Mouse (Mus musculus) CH12.LX (cell line): ENCODE data around the gene Cspg4. TPM values are rescaled to one million over a fixed set of nuclear protein-coding genes. Genes with fewer than 3 reads are reported as not detected.

Experiments
- DNase-seq: peaks from one replicate; pipeline ENCODE4 v3.0.0-alpha.2; 2013; ENCODE audit errors: extremely low read depth
- H3K27ac ChIP-seq: 2 replicates; pipeline ENCODE4 v1.5.1; 2012; ENCODE audit warnings: low read depth, mild to moderate bottlenecking, control low read depth, moderate library complexity; ENCODE audit not compliant: insufficient read depth
- H3K27me3 ChIP-seq: replicated peaks from 2 replicates; pipeline ENCODE3; 2012; ENCODE audit warnings: inconsistent platforms
- H3K36me3 ChIP-seq, 2 experiments: replicated peaks in 1 of 2; 2 replicates each; pipeline versions ENCODE3 to v1.6.1; 2012; ENCODE audit warnings: inconsistent platforms in 1 of 2, low read length in 1 of 2, mild to moderate bottlenecking in 1 of 2, mixed read lengths in 1 of 2, moderate library complexity in 1 of 2; ENCODE audit not compliant: control insufficient read depth in 1 of 2, insufficient read depth in 1 of 2
- H3K4me1 ChIP-seq, 2 experiments: 2 replicates each; pipeline ENCODE4 v1.6.1; 2012; ENCODE audit warnings: inconsistent platforms in 1 of 2, moderate library complexity in 1 of 2; ENCODE audit not compliant: insufficient read depth in 2 of 2, control insufficient read depth in 1 of 2
- H3K4me2 ChIP-seq: 2 replicates; pipeline ENCODE4 v1.6.1; 2012; ENCODE audit warnings: low read depth, mild to moderate bottlenecking, control low read depth; ENCODE audit not compliant: poor library complexity, insufficient read depth, severe bottlenecking
- H3K4me3 ChIP-seq, 3 experiments: fragments of 150-350 bp in 1 of 3; sonication (generic) in 1 of 3; replicated peaks in 1 of 3; 2 replicates each; pipeline versions ENCODE3 to v1.5.1; 2011 to 2012; ENCODE audit warnings: low read depth in 2 of 3, low read length in 2 of 3, mild to moderate bottlenecking in 2 of 3, moderate library complexity in 2 of 3, control low read depth in 1 of 3, improper control_type of control experiment in 1 of 3, inconsistent platforms in 1 of 3, mixed read lengths in 1 of 3; ENCODE audit not compliant: poor library complexity in 1 of 3
- H3K79me2 ChIP-seq: replicated peaks from 2 replicates; pipeline ENCODE4 v1.6.1; 2012; ENCODE audit warnings: mild to moderate bottlenecking, moderate library complexity; ENCODE audit not compliant: control insufficient read depth, poor library complexity, insufficient read depth, severe bottlenecking; ENCODE audit errors: extremely low read depth
- H3K9ac ChIP-seq: 2 replicates; pipeline ENCODE4 v1.6.1; 2012; ENCODE audit warnings: low read depth, mild to moderate bottlenecking, control low read depth, moderate library complexity; ENCODE audit not compliant: insufficient read depth
- H3K9me3 ChIP-seq: replicated peaks from 2 replicates; pipeline ENCODE3; 2012; ENCODE audit warnings: low read length, inconsistent platforms, mixed read lengths
- BHLHE40 ChIP-seq: IDR thresholded peaks from 2 replicates; pipeline ENCODE4 v1.6.1; 2011; ENCODE audit warnings: mild to moderate bottlenecking, low read depth, low read length, improper control_type of control experiment
- CHD2 ChIP-seq: IDR thresholded peaks from 2 replicates; pipeline ENCODE4 v1.6.1; 2011; ENCODE audit warnings: low read length, improper control_type of control experiment
- EP300 ChIP-seq: IDR thresholded peaks from 2 replicates; pipeline ENCODE4 v1.6.1; 2011; ENCODE audit warnings: low read length, improper control_type of control experiment
- ETS1 ChIP-seq: conservative IDR thresholded peaks from 2 replicates; pipeline ENCODE4 v1.6.1; 2012; ENCODE audit warnings: low read depth, mild to moderate bottlenecking, inconsistent platforms, low read length, improper control_type of control experiment, moderate library complexity
- GABPA ChIP-seq: IDR thresholded peaks from 2 replicates; pipeline ENCODE4 v1.6.1; 2012; ENCODE audit warnings: low read depth, low read length, improper control_type of control experiment, inconsistent platforms; ENCODE audit not compliant: insufficient replicate concordance
- JUN ChIP-seq: IDR thresholded peaks from 2 replicates; pipeline ENCODE4 v1.6.1; 2011; ENCODE audit warnings: low read depth, mild to moderate bottlenecking, low read length, improper control_type of control experiment, moderate library complexity; ENCODE audit not compliant: insufficient read depth
- KAT2A ChIP-seq: IDR thresholded peaks from 2 replicates; pipeline ENCODE4 v1.6.1; 2012; ENCODE audit warnings: low read length, improper control_type of control experiment, inconsistent platforms; ENCODE audit not compliant: insufficient replicate concordance
- MEF2A ChIP-seq: IDR thresholded peaks from 2 replicates; pipeline ENCODE4 v1.6.1; 2014; ENCODE audit warnings: low read depth, mild to moderate bottlenecking, inconsistent platforms, low read length, improper control_type of control experiment, borderline replicate concordance
- MXI1 ChIP-seq: IDR thresholded peaks from 2 replicates; pipeline ENCODE4 v1.6.1; 2011; ENCODE audit warnings: mild to moderate bottlenecking, low read depth, low read length, improper control_type of control experiment
- MYC ChIP-seq: IDR thresholded peaks from 2 replicates; pipeline ENCODE4 v1.6.1; 2011; ENCODE audit warnings: low read depth, mild to moderate bottlenecking, improper control_type of control experiment, low read length
- NRF1 ChIP-seq: IDR thresholded peaks from 2 replicates; pipeline ENCODE4 v1.6.1; 2014; ENCODE audit warnings: low read depth, mild to moderate bottlenecking, inconsistent platforms, low read length, improper control_type of control experiment, moderate library complexity
- PAX5 ChIP-seq: IDR thresholded peaks from 2 replicates; pipeline ENCODE4 v1.6.1; 2012; ENCODE audit warnings: low read length, inconsistent platforms, mixed read lengths
- RCOR1 ChIP-seq: conservative IDR thresholded peaks from 2 replicates; pipeline ENCODE4 v1.6.1; 2012; ENCODE audit warnings: low read depth, mild to moderate bottlenecking, inconsistent platforms, low read length, improper control_type of control experiment
- TCF12 ChIP-seq: IDR thresholded peaks from 2 replicates; pipeline ENCODE4 v1.6.1; 2014; ENCODE audit warnings: low read depth, mild to moderate bottlenecking, inconsistent platforms, low read length, improper control_type of control experiment
- UBTF ChIP-seq: IDR thresholded peaks from 2 replicates; pipeline ENCODE4 v1.6.1; 2012; ENCODE audit warnings: low read depth, mild to moderate bottlenecking, inconsistent platforms, low read length, improper control_type of control experiment, moderate library complexity
- USF1 ChIP-seq: IDR thresholded peaks from 2 replicates; pipeline ENCODE4 v1.6.1; 2014; ENCODE audit warnings: low read depth, mild to moderate bottlenecking, inconsistent platforms, low read length, improper control_type of control experiment
- USF2 ChIP-seq: conservative IDR thresholded peaks from 2 replicates; pipeline ENCODE4 v1.6.1; 2011; ENCODE audit warnings: low read depth, low read length, improper control_type of control experiment
- ZC3H11A ChIP-seq: IDR thresholded peaks from 2 replicates; pipeline ENCODE4 v1.6.1; 2012; ENCODE audit warnings: low read depth, mild to moderate bottlenecking, inconsistent platforms, low read length, improper control_type of control experiment
- ZKSCAN1 ChIP-seq: IDR thresholded peaks from 2 replicates; pipeline ENCODE4 v1.6.1; 2012; ENCODE audit warnings: low read depth, inconsistent platforms, low read length, improper control_type of control experiment, borderline replicate concordance
- ZMIZ1 ChIP-seq: IDR thresholded peaks from 2 replicates; pipeline ENCODE4 v1.6.1; 2012; ENCODE audit warnings: low read depth, mild to moderate bottlenecking, inconsistent platforms, low read length, improper control_type of control experiment
- ZNF384 ChIP-seq: IDR thresholded peaks from 2 replicates; pipeline ENCODE4 v1.6.1; 2012; ENCODE audit warnings: low read depth, low read length, improper control_type of control experiment, inconsistent platforms
- dilution Hi-C: fragments of 300-500 bp; cut with MboI; formaldehyde crosslinking; loops from 2 replicates; pipeline ENCODE4 v1.14.3; 2020; ENCODE audit warnings: low sequenced_read_pairs; ENCODE audit not compliant: extremely low pct_unique_long_range_greater_than_20kb, extremely low pct_ligation_motif_present
- in situ Hi-C: fragments of 300-500 bp; cut with MboI; formaldehyde crosslinking; loops from 3 replicates; pipeline ENCODE4 v1.14.3; 2019; ENCODE audit warnings: low sequenced_read_pairs, low pct_ligation_motif_present, low pct_unique_long_range_greater_than_20kb, mixed read lengths
- polyA plus RNA-seq: library from polyadenylated mRNA; unstranded; fragments of >175 nt; gene quantifications from 2 replicates; pipeline ENCODE4 v1.2.1, GENCODE M21; 2012; ENCODE audit warnings: low read depth; ENCODE audit not compliant: insufficient read length
- total RNA-seq, 2 experiments: library from RNA; depleted of rRNA; stranded (reverse); fragments of 300-350 nt in 1 of 2; fragments of >200 nt in 1 of 2; gene quantifications; 2 replicates each; pipeline ENCODE4 v1.2.3; 2012 to 2014

Cspg4 gene
- total and polyA plus RNA-seq, 3 experiments: 0.06 to 0.08 TPM; not detected in 1

GRCm38 (mm10) chr9:56850128-56850904 lies 14.5 kb upstream of the Cspg4 start:
- Histone ChIP-seq H3K9me3 (no peaks in the 10 kb centered on the region), H3K79me2 (no peaks in the 10 kb centered on the region), H3K4me2 (no peak overlapping the region), H3K27ac (no peak overlapping the region), H3K27me3 (peaks cover 88% of the 10 kb centered on the region), H3K9ac (no peak overlapping the region), H3K4me3 (no peak overlapping the region), H3K4me1 (no peaks in the 10 kb centered on the region)
- in situ Hi-C loops (no loop called here), dilution Hi-C loops (no loop called here)
- no peak for DNase-seq
- TF ChIP-seq KAT2A: no peak
- TF ChIP-seq NRF1: no peak
- TF ChIP-seq ZKSCAN1: no peak
- TF ChIP-seq BHLHE40: no peak
- no peak for TF ChIP-seq TCF12
- no peak for TF ChIP-seq MXI1
- no peak for TF ChIP-seq EP300
- no peak for TF ChIP-seq ETS1
- TF ChIP-seq USF2: no peak
- no peak for TF ChIP-seq RCOR1
- no peak for TF ChIP-seq GABPA
- TF ChIP-seq ZNF384: no peak
- TF ChIP-seq MYC: no peak
- TF ChIP-seq PAX5: no peak
- TF ChIP-seq JUN: no peak
- TF ChIP-seq UBTF: no peak
- TF ChIP-seq, all 38 proteins: peak for 0
- no peaks in the 10 kb centered on the region for H3K36me3 ChIP-seq

GRCm38 (mm10) chr9:56850905-56851252 lies 14.0 kb upstream of the Cspg4 start:
- Histone ChIP-seq H3K36me3 (no peaks in the 10 kb centered on the region), H3K9ac (no peak overlapping the region), H3K4me3 (no peak overlapping the region), H3K4me1 (no peaks in the 10 kb centered on the region), H3K9me3 (no peaks in the 10 kb centered on the region), H3K27ac (no peak overlapping the region), H3K4me2 (no peak overlapping the region), H3K79me2 (no peaks in the 10 kb centered on the region), H3K27me3 (peaks cover 86% of the 10 kb centered on the region)
- dilution Hi-C loops: no loop called here
- DNase-seq: no peak
- in situ Hi-C loops: no loop called here
- no peak for TF ChIP-seq ZMIZ1
- no peak for TF ChIP-seq JUN
- TF ChIP-seq GABPA: no peak
- TF ChIP-seq USF2: no peak
- no peak for TF ChIP-seq MXI1
- TF ChIP-seq USF1: no peak
- no peak for TF ChIP-seq CHD2
- TF ChIP-seq MEF2A: no peak
- TF ChIP-seq ZC3H11A: no peak
- no peak for TF ChIP-seq NRF1
- no peak for TF ChIP-seq RCOR1
- TF ChIP-seq, all 38 proteins: peak for 0
